Mouse (Mus musculus): Measurements from ENCODE around the gene Dhx40.
A peak's percentile ranks its signal among the peaks of the same experiment; 100 is the strongest.
"Not testable (repeated sequence)": the region's sequence is repeated elsewhere in the genome, so short reads cannot be mapped to it uniquely, and the experiment has no call there.

Gene Dhx40

DNA sequence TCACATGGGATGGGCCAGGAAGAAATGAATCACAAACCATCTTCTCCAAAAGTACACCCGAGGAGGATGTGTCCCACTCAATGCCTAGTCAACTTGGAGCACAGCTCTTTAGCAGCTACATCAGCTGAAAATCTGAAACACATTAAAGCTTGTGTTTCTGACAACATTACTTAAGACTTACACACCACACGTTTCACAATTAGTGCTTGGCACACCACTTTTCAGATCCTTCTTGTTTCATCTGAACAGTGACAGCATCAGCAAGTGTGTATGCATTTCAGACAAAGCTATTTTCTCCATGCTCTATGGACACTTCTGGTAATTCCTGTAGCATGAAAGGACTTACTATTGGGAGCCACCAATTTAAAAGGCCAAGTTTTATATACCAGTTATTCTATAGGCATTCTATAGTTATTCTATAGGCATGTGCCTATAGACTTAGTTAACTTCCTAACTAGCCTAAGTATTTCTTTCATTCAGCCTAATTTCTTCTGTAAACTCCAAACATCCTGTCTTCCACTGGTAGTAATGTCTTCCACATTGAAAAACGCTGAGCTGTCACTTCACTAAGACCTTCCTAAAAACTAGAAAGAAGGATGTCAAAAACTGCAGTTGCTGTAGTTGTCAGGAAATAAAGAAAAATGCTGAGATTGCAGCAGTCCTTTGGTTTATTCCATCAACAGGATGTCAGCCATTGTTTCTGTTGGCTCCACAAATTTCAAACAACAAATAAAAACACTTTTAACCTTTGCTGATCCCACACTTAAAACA is 61.7 kb downstream of the Dhx40 start:
- DNase-seq: no peak

DNA sequence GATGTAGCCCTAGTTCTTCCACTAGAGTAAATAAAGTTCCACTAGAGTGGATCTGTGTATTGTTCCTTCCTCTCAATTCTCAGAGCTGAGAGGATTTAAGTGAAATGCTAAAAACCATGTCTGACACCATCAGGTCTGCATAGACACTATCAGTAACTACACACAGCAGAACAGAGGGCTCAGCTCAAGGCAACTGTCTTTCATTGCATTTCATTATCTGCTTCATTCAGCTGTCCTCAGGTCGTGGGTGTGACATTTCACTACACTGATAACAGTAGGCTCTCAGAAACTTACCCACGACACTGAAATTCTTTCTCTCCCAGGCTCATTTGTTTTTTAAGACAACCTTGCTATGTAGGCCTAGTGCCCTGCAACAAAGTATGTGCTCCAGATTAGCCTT is 64.9 kb downstream of the Dhx40 start:
- no peak for DNase-seq

- no peak for DNase-seq
These were observed 66.0 kb downstream of the Dhx40 start for GRCm38 (mm10) chr11:86741505-86741904.

DNA sequence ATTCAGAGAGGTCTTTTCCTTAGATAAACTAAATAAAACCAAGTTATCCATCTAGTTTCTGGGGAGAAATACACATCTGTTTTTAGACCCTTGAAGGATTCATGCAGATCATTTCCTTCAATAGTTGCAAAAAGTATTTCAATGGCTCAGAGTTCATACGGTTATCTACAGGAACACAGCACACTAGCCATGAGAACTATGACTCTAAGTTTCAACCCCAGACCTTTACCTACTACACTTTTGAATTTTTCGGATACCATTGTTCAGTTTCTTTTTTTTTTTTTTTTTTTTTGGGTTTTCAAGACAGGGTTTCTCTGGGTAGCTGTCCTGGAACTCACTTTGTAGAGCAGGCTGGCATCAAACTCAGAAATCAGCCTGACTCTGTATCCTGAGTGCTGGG is 68.1 kb downstream of the Dhx40 start:
- no peak for DNase-seq

DNA sequence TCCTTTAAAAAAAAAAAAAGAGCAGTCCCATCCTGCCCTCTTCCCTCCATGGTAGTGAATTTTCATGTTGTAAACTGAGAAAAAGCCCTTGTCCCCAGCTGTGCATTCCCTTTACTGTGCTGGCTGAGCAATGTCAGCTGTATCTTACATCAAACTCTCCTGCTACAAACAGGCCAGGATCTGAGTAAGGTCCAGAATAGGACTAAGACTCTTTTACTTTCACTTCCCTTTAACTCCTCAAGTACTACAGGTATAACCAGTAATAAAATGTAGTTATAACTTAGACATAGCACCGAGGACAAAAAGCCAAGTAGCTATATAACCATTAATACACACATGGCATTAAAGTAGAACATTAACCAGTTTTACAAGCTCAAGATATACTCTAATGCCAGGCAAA is 68.6 kb downstream of the Dhx40 start:
- DNase-seq: no peak

GRCm38 (mm10) chr11:86738308-86738707 is 69.2 kb downstream of the Dhx40 start:
- not testable (repeated sequence) for DNase-seq

- DNase-seq: no peak
These were observed 70.1 kb downstream of the Dhx40 start for GRCm38 (mm10) chr11:86737301-86738000.

DNA sequence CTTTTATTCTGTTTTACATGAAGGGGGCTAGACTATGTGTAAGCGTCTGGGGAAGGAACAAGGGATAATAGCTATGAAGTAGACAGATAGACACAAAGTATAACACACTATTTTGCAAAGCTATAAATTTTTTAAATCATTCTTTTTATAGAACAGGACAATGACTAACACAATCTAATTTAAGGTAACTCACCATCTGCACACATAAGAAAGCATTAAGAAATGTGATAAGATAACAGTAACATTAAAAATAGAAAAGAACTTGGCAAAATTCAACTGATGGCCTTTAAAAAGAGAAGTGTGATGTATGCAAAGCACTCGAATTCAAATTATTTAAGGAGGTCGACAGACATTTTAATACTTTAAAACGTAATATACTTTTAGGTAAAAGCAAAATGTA is 72.6 kb downstream of the Dhx40 start:
- no peak for DNase-seq

DNA sequence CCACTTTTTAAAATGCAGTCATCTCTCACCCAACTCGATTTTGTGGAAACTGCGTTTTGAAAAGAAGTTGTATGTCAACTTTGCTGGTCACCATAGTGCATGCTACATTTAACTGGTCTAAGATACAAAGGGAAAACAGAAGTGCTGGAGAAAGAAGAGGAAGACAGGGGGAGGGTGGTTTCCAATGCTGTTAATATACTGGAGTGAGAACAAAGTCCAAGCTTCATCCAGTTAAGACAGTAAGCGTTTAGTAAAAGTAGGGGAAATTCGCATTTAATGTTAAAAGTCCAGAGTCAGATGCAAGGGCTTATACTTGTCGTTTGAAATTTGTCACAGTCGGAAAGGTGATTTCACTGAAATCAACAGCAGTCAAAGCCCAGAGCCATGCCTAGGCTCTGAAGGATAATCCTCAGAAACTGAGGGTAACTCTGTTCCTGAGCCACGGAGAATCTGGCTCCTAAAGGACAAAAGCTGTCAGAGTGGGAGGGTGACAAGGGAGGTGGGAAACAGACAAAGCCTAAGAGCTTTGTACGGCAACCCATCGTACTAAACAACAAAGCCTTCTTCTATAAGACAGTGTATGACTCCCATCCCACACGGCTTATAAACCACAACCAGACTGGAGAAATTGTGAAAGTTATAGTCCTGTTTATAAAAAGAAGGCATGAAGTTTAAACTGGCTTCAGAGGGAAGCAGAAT is 73.2 kb downstream of the Dhx40 start:
- no peak for DNase-seq

- DNase-seq: no peak
These were observed 76.1 kb downstream of the Dhx40 start for GRCm38 (mm10) chr11:86731443-86731842.

GRCm38 (mm10) chr11:86725607-86726006 is 81.9 kb downstream of the Dhx40 start:
- DNase-seq: no peak

GRCm38 (mm10) chr11:86724982-86725381 is 82.6 kb downstream of the Dhx40 start:
- peak; percentile 63 for DNase-seq

DNA sequence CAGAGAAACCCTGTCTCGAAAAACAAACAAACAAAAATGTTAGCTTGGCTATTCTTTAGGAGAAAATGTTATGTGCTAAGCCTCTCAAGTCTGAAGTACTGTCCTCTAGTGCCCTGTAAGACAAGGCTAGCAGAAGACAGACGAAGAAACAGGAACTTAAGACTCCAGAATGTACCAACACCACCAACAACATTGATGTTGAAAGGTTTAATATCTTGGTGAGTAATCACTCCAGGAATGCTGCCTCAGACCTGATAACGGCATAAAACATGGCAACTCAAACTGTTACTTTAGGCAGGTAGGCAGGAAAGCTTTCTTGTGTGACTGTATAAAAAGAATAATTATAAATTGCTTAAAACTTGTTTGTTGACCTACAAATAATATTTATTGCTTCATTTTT is 83.5 kb downstream of the Dhx40 start:
- no peak for DNase-seq

DNA sequence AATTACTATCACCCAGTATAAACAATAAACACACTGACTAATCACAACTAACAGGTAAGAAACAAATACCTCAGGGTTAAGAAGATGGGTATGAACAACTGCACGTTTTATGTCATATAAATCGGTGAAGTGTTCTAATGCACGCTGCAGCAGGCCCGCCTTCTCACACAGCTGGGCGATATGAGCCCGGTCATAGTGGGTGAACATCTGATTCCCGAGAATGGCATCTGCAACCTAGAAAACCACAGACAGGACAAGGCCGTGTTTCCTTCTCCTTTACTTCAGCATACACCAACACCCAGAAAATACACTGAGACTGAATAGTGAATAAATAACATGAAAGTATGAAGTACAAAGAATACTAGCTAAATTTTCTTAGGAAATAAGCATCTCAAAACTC is 88.2 kb downstream of the Dhx40 start:
- no peak for DNase-seq

Measured in lung, postnatal 14 days (tissue).